Mouse (Mus musculus): Measurements from ENCODE around the gene Ptov1. TPM values are rescaled to one million over a fixed set of nuclear protein-coding genes. Genes with fewer than 3 reads are reported as not detected.

Gene Ptov1
- polyA plus RNA-seq, 1 experiment from 2014 or later, result 480 TPM

GRCm38 (mm10) chr7:44893197-44893596, 23.6 kb upstream of the Ptov1 start:
- H3K36me3 ChIP-seq (ENCODE audit: control insufficient read depth, insufficient read depth, low read length), result peaks cover 23% of the 10 kb centered on the region
- peak overlapping the region; percentile 59 for H3K4me3 ChIP-seq (replicated peaks; ENCODE audit: low read depth, low read length)
- H3K27me3 ChIP-seq (ENCODE audit: control insufficient read depth, insufficient read depth, low read length), result no peaks in the 10 kb centered on the region
- peak overlapping the region; percentile 23; the same call in 1 of the 2 replicates for H3K9ac ChIP-seq (replicated peaks; ENCODE audit: low read length)
- no peaks in the 10 kb centered on the region for H3K9me3 ChIP-seq (ENCODE audit: control insufficient read depth, low read length)
- peak overlapping the region; percentile 95 for H3K4me2 ChIP-seq (ENCODE audit: low read length)
- 2% methylated on average over 8 of the region's 8 CpGs for WGBS
- peaks cover 50% of the 10 kb centered on the region for H3K4me1 ChIP-seq (ENCODE audit: control insufficient read depth, insufficient read depth, low read length)
- H3K27ac ChIP-seq (replicated peaks; ENCODE audit: low read depth, low read length), result peak overlapping the region; percentile 85
- ATAC-seq (ENCODE audit: low FRiP score, low TSS enrichment) (no peak), DNase-seq (peak; percentile 68)

DNA sequence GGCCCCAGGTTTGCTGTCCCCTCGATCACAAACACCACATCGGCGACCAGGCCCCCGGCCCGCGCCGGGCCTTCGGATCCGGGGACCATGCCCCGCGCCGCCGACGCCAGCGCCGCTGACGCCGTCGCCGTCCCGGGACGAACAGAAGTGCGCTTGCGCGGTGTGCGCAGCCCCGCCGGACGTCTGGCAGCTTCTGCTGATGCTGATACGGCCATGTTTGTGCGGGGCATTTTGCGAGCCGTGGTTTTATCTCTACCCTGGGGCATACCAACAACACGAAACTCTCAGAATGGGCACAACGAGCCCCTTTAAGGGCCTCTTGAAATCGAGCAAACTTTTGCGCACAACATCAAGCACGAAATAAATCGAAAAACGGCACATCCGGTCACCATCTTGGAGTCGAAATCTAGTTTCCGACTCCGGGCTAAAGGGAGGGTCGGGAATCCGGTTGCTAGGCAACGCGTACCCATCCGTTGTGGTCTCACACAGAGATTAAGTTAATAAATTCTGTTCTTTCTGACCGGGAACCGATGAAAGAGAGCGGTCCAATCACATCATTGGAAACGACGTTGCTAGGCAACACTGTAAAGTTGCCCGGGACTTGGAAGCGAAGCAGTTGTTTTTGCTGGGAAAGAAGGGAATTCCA, 22.8 kb upstream of the Ptov1 start, which contains the start of gene Med25:
TSS of gene Med25 (minus strand) at position 437 of the 646 bp plus-strand sequence.
- Histone ChIP-seq H3K4me1 (ENCODE audit: control insufficient read depth, insufficient read depth, low read length) (peaks cover 50% of the 10 kb centered on the region), H3K4me3 (replicated peaks; ENCODE audit: low read depth, low read length) (peak within 1 kb of the TSS; percentile 59), H3K27me3 (ENCODE audit: control insufficient read depth, insufficient read depth, low read length) (no peaks in the 10 kb centered on the region), H3K27ac (replicated peaks; ENCODE audit: low read depth, low read length) (peak within 1 kb of the TSS; percentile 96), H3K9ac (replicated peaks; ENCODE audit: low read length) (peak within 1 kb of the TSS; percentile 74), H3K4me2 (ENCODE audit: low read length) (peak within 1 kb of the TSS; percentile 95), H3K36me3 (ENCODE audit: control insufficient read depth, insufficient read depth, low read length) (peaks cover 23% of the 10 kb centered on the region), H3K9me3 (ENCODE audit: control insufficient read depth, low read length) (no peaks in the 10 kb centered on the region)
- under 1% methylated on average over 56 of the region's 56 CpGs for WGBS
- DNase-seq (peak; percentile 98), ATAC-seq (ENCODE audit: low FRiP score, low TSS enrichment) (peak; percentile 80)

GRCm38 (mm10) chr7:44891611-44892010, 22.0 kb upstream of the Ptov1 start:
- H3K4me1 ChIP-seq (ENCODE audit: control insufficient read depth, insufficient read depth, low read length), result peaks cover 42% of the 10 kb centered on the region
- no peak for DNase-seq

DNA sequence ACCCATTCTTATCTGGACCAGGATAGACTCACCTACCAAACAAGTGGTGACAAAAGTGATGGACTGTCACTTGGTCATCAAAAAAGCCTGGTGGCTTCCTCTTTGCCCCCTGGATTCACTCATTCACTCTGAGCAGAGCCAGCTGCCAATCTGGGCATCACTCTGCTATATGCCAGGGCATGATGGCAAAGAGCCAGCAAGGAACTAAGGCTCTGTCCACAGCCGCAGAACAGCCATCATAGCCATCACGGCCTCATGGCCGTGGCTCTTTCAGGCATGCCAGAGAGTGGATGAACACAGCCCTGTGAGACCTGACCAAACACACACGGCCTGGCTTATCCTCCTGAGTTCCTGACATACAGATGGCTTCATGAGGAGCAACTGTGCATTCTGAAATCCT, 21.1 kb upstream of the Ptov1 start:
- Histone ChIP-seq H3K9ac (replicated peaks; ENCODE audit: low read length) (peak overlapping the region; percentile 74), H3K4me1 (ENCODE audit: control insufficient read depth, insufficient read depth, low read length) (peaks cover 38% of the 10 kb centered on the region), H3K4me2 (ENCODE audit: low read length) (peak overlapping the region; percentile 95), H3K36me3 (ENCODE audit: control insufficient read depth, insufficient read depth, low read length) (peaks cover 37% of the 10 kb centered on the region), H3K27ac (replicated peaks; ENCODE audit: low read depth, low read length) (0 out of 2 replicates have a peak overlapping the region, but pooled peaks have one; percentile 20), H3K9me3 (ENCODE audit: control insufficient read depth, low read length) (no peaks in the 10 kb centered on the region), H3K4me3 (replicated peaks; ENCODE audit: low read depth, low read length) (peak overlapping the region; percentile 59), H3K27me3 (ENCODE audit: control insufficient read depth, insufficient read depth, low read length) (no peaks in the 10 kb centered on the region)
- 63% methylated on average over 4 of the region's 4 CpGs for WGBS
- DNase-seq, result peak; percentile 37
- ATAC-seq (ENCODE audit: low FRiP score, low TSS enrichment), result no peak

More at GRCm38 (mm10) chr7:44891611-44892010, 22.0 kb upstream of the Ptov1 start:
- no peak for ATAC-seq (ENCODE audit: low FRiP score, low TSS enrichment)
- Histone ChIP-seq H3K27ac (replicated peaks; ENCODE audit: low read depth, low read length) (peak overlapping the region; percentile 96), H3K4me3 (replicated peaks; ENCODE audit: low read depth, low read length) (peak overlapping the region; percentile 59), H3K9ac (replicated peaks; ENCODE audit: low read length) (peak overlapping the region; percentile 74), H3K27me3 (ENCODE audit: control insufficient read depth, insufficient read depth, low read length) (no peaks in the 10 kb centered on the region), H3K4me2 (ENCODE audit: low read length) (peak overlapping the region; percentile 95), H3K9me3 (ENCODE audit: control insufficient read depth, low read length) (no peaks in the 10 kb centered on the region), H3K36me3 (ENCODE audit: control insufficient read depth, insufficient read depth, low read length) (peaks cover 29% of the 10 kb centered on the region)
- WGBS, result 11% methylated on average over 6 of the region's 6 CpGs

DNA sequence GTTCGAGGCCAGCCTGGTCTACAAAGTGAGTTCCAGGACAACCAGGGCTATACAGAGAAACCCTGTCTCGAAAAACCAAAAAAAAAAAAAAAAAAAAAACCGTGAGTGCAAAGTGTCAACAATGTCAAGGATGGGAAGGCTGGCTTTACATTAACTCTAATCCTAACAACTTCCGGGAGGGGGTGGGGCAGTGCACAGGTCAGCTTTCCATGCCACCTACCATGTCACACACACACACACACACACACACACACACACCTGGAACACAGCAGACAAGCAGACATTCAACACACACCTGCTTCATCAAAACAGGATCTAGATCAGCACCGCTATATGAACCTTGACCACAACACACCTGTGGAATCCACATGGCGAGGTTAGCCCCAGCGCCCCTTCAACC, 20.6 kb upstream of the Ptov1 start:
- DNase-seq, result no peak
- no peak for ATAC-seq (ENCODE audit: low FRiP score, low TSS enrichment)
- peak overlapping the region; percentile 95 for H3K4me2 ChIP-seq (ENCODE audit: low read length)
- 85% methylated on average over 6 of the region's 7 CpGs for WGBS
- peaks cover 42% of the 10 kb centered on the region for H3K36me3 ChIP-seq (ENCODE audit: control insufficient read depth, insufficient read depth, low read length)
- peak overlapping the region; percentile 74; the same call in 1 of the 2 replicates for H3K9ac ChIP-seq (replicated peaks; ENCODE audit: low read length)
- peaks cover 37% of the 10 kb centered on the region for H3K4me1 ChIP-seq (ENCODE audit: control insufficient read depth, insufficient read depth, low read length)
- no peaks in the 10 kb centered on the region for H3K9me3 ChIP-seq (ENCODE audit: control insufficient read depth, low read length)
- no peaks in the 10 kb centered on the region for H3K27me3 ChIP-seq (ENCODE audit: control insufficient read depth, insufficient read depth, low read length)
- no peak overlapping the region for H3K27ac ChIP-seq (replicated peaks; ENCODE audit: low read depth, low read length)
- peak overlapping the region; percentile 59; the same call in 1 of the 2 replicates for H3K4me3 ChIP-seq (replicated peaks; ENCODE audit: low read depth, low read length)

GRCm38 (mm10) chr7:44888256-44889105, 18.9 kb upstream of the Ptov1 start:
- Histone ChIP-seq H3K27ac (replicated peaks; ENCODE audit: low read depth, low read length) (no peak overlapping the region), H3K4me3 (replicated peaks; ENCODE audit: low read depth, low read length) (no peak overlapping the region), H3K36me3 (ENCODE audit: control insufficient read depth, insufficient read depth, low read length) (peaks cover 57% of the 10 kb centered on the region), H3K27me3 (ENCODE audit: control insufficient read depth, insufficient read depth, low read length) (no peaks in the 10 kb centered on the region), H3K9me3 (ENCODE audit: control insufficient read depth, low read length) (no peaks in the 10 kb centered on the region), H3K9ac (replicated peaks; ENCODE audit: low read length) (no peak overlapping the region), H3K4me2 (ENCODE audit: low read length) (no peak overlapping the region), H3K4me1 (ENCODE audit: control insufficient read depth, insufficient read depth, low read length) (peaks cover 21% of the 10 kb centered on the region)
- ATAC-seq (ENCODE audit: low FRiP score, low TSS enrichment) (no peak), DNase-seq (no peak)
- WGBS, result 91% methylated on average over 13 of the region's 13 CpGs

DNA sequence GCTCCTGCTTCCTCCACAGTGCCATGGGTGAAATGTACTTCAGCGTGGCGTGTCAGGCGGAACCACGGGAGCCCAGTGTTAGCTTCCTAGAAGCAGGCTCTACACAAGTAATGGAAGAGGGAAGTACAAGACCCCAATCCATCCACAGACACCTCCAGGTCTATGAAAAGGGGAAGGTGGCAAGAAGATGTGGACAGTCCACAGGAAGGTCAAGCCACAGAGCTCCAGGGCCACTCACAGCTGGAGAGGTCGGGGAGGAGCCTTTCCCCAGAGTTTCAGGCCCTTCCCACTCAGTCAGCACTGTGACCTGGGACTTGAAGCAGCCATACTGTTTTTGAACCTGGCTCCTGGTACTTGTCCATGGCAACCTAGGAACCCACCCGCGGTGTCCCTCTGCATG, 17.4 kb upstream of the Ptov1 start:
- no peak overlapping the region for H3K4me3 ChIP-seq (replicated peaks; ENCODE audit: low read depth, low read length)
- ATAC-seq (ENCODE audit: low FRiP score, low TSS enrichment), result no peak
- H3K27ac ChIP-seq (replicated peaks; ENCODE audit: low read depth, low read length), result no peak overlapping the region
- WGBS, result 91% methylated on average over 7 of the region's 7 CpGs
- H3K27me3 ChIP-seq (ENCODE audit: control insufficient read depth, insufficient read depth, low read length), result no peaks in the 10 kb centered on the region
- H3K4me1 ChIP-seq (ENCODE audit: control insufficient read depth, insufficient read depth, low read length), result peaks cover 16% of the 10 kb centered on the region
- H3K9me3 ChIP-seq (ENCODE audit: control insufficient read depth, low read length), result no peaks in the 10 kb centered on the region
- H3K36me3 ChIP-seq (ENCODE audit: control insufficient read depth, insufficient read depth, low read length), result peaks cover 72% of the 10 kb centered on the region
- no peak overlapping the region for H3K9ac ChIP-seq (replicated peaks; ENCODE audit: low read length)
- DNase-seq, result no peak
- H3K4me2 ChIP-seq (ENCODE audit: low read length), result no peak overlapping the region

- Histone ChIP-seq H3K4me1 (ENCODE audit: control insufficient read depth, insufficient read depth, low read length) (no peaks in the 10 kb centered on the region), H3K9ac (replicated peaks; ENCODE audit: low read length) (no peak overlapping the region), H3K4me3 (replicated peaks; ENCODE audit: low read depth, low read length) (no peak overlapping the region), H3K36me3 (ENCODE audit: control insufficient read depth, insufficient read depth, low read length) (peaks cover 86% of the 10 kb centered on the region), H3K27me3 (ENCODE audit: control insufficient read depth, insufficient read depth, low read length) (no peaks in the 10 kb centered on the region), H3K27ac (replicated peaks; ENCODE audit: low read depth, low read length) (no peak overlapping the region), H3K9me3 (ENCODE audit: control insufficient read depth, low read length) (no peaks in the 10 kb centered on the region), H3K4me2 (ENCODE audit: low read length) (no peak overlapping the region)
- no peak for ATAC-seq (ENCODE audit: low FRiP score, low TSS enrichment)
- DNase-seq, result no peak
- WGBS, result 98% methylated on average over 5 of the region's 5 CpGs
These were observed 15.0 kb upstream of the Ptov1 start for GRCm38 (mm10) chr7:44884637-44885036.
